Mouse (Mus musculus) ZHBTc4 (cell line): ENCODE data around the gene Carns1.
"Not testable (repeated sequence)": the region's sequence is repeated elsewhere in the genome, so short reads cannot be mapped to it uniquely, and the experiment has no call there.

Experiments
- DNase-seq: peaks from one replicate; pipeline ENCODE4 v3.0.0-alpha.2; 2011; ENCODE audit warnings: low read depth, low spot score

Gene Carns1

GRCm38 (mm10) chr19:4131768-4132167, 43.5 kb downstream of the Carns1 start:
- DNase-seq = no peak

- no peak for DNase-seq
Observed at GRCm38 (mm10) chr19:4131075-4131474, 44.2 kb downstream of the Carns1 start.

- no peak for DNase-seq
Observed at GRCm38 (mm10) chr19:4130106-4130505, 45.2 kb downstream of the Carns1 start.

- DNase-seq = no peak
Observed at GRCm38 (mm10) chr19:4129462-4129861, 45.8 kb downstream of the Carns1 start.

GRCm38 (mm10) chr19:4126759-4127495, 48.4 kb downstream of the Carns1 start:
- no peak for DNase-seq

- DNase-seq = peak; percentile 99
Observed at GRCm38 (mm10) chr19:4125741-4126696, 49.3 kb downstream of the Carns1 start, which contains the start of gene Aip. Gene Aip (minus strand): TSS chr19:4125858.

GRCm38 (mm10) chr19:4125268-4125667, 50.0 kb downstream of the Carns1 start:
- DNase-seq = not testable (repeated sequence)

GRCm38 (mm10) chr19:4124432-4124831, 50.8 kb downstream of the Carns1 start:
- no peak for DNase-seq

GRCm38 (mm10) chr19:4122411-4123370, 52.6 kb downstream of the Carns1 start:
- no peak for DNase-seq

- not testable (repeated sequence) for DNase-seq
Observed at GRCm38 (mm10) chr19:4121896-4122295, 53.4 kb downstream of the Carns1 start.

- DNase-seq = peak; percentile 98
Observed at GRCm38 (mm10) chr19:4121097-4121805, 54.0 kb downstream of the Carns1 start.

GRCm38 (mm10) chr19:4120496-4120895, 54.8 kb downstream of the Carns1 start:
- DNase-seq = no peak

- DNase-seq = no peak
Observed at GRCm38 (mm10) chr19:4119716-4120487, 55.4 kb downstream of the Carns1 start.

GRCm38 (mm10) chr19:4118350-4118749, 56.9 kb downstream of the Carns1 start:
- no peak for DNase-seq

GRCm38 (mm10) chr19:4117006-4117405, 58.3 kb downstream of the Carns1 start:
- no peak for DNase-seq

- no peak for DNase-seq
Observed at GRCm38 (mm10) chr19:4115816-4116215, 59.5 kb downstream of the Carns1 start.

GRCm38 (mm10) chr19:4115144-4115543, 60.1 kb downstream of the Carns1 start:
- DNase-seq = no peak

GRCm38 (mm10) chr19:4114551-4114950, 60.7 kb downstream of the Carns1 start:
- no peak for DNase-seq
